Mouse (Mus musculus) lung, postnatal 0 days (tissue): ENCODE measurements around the gene Lce1f. TPM values are rescaled to one million over a fixed set of nuclear protein-coding genes. Genes with fewer than 3 reads are reported as not detected.
"Not testable (repeated sequence)": the region's sequence is repeated elsewhere in the genome, so short reads cannot be mapped to it uniquely, and the experiment has no call there.

Experiments used
- ATAC-seq: fragments of 200-750 bp; cut with Nextera tagmentation; 2 replicates; pipeline ENCODE4 v1.8.0; 2017; ENCODE audit warnings: moderate library complexity
- DNase-seq: peaks from one replicate; pipeline ENCODE4 v3.0.0-alpha.2; 2016; ENCODE audit warnings: low spot score
- H3K27ac ChIP-seq: fragments of 300-500 bp; sonication (generic); 2 replicates; pipeline ENCODE4 v1.5.1; 2014; ENCODE audit warnings: antibody characterized with exemption, mild to moderate bottlenecking, low read length, mixed read lengths
- H3K27me3 ChIP-seq: fragments of 300-500 bp; sonication (generic); replicated peaks from 2 replicates; pipeline ENCODE4 v1.6.1; 2014; ENCODE audit warnings: low read length, mixed read lengths; ENCODE audit not compliant: insufficient read depth
- H3K36me3 ChIP-seq: fragments of 300-500 bp; sonication (generic); 2 replicates; pipeline ENCODE4 v1.6.1; 2014; ENCODE audit warnings: low read length, mixed read lengths; ENCODE audit not compliant: insufficient read depth
- H3K4me1 ChIP-seq: fragments of 300-500 bp; sonication (generic); 2 replicates; pipeline ENCODE4 v1.6.1; 2014; ENCODE audit warnings: antibody characterized with exemption, low read depth, low read length, mixed read lengths; ENCODE audit not compliant: insufficient read depth
- H3K4me2 ChIP-seq: fragments of 300-500 bp; sonication (generic); replicated peaks from 2 replicates; pipeline ENCODE4 v1.6.1; 2014; ENCODE audit warnings: low read depth, mild to moderate bottlenecking, low read length, moderate library complexity, mixed read lengths
- H3K4me3 ChIP-seq: fragments of 300-500 bp; sonication (generic); 2 replicates; pipeline ENCODE4 v1.5.1; 2014; ENCODE audit warnings: low read depth, low read length
- H3K9ac ChIP-seq: fragments of 300-500 bp; sonication (generic); replicated peaks from 2 replicates; pipeline ENCODE4 v1.6.1; 2014; ENCODE audit warnings: low read depth, mild to moderate bottlenecking
- H3K9me3 ChIP-seq: fragments of 300-500 bp; sonication (generic); 2 replicates; pipeline ENCODE4 v1.6.1; 2016; ENCODE audit warnings: low read length, mixed read lengths
- CTCF ChIP-seq: IDR thresholded peaks from 2 replicates; pipeline ENCODE4 v1.5.1; 2016; ENCODE audit warnings: antibody characterized with exemption, mild to moderate bottlenecking
- EP300 ChIP-seq: IDR thresholded peaks from 2 replicates; pipeline ENCODE4 v1.6.1; 2016; ENCODE audit warnings: antibody characterized with exemption, mild to moderate bottlenecking, control low read depth
- WGBS: fragments of 180-500 bp; shearing (Covaris S2); extraction: QIAGEN DNeasy Blood & Tissue Kit; methylation state at CpG from one replicate; pipeline ENCODE4 v1.1.7; 2014; 5-methylcytosine and 5-hydroxymethylcytosine counted together
- polyA plus RNA-seq: library from polyadenylated mRNA; unstranded; fragments of >200 nt; fragmentation: Nextera tagmentation; extraction: Ambion mirVana; gene quantifications from 2 replicates; pipeline ENCODE4 v1.2.1, GENCODE M21; 2015

The Lce1f gene
- polyA plus RNA-seq, 1 experiment from 2014 or later = not detected

DNA sequence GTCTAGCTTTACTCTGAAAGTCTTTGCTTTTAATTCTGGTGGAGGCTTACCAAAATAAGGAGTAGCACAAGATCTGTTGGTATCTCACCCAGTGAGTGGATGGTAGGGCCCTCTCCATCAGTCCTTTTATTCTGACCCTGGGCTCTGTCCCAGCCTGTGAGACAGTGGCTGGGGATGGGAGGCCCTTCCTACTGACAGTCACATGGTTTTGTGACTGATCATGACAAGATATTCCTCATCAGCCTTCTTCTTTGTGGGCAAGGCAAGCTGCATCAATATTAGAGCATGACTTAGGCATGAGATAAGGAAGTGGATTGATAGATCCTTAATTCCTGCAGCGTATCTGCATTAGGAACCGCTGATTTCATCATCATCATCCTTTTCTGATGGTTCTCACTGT, 11.2 kb downstream of the Lce1f start, which contains the start of gene Lce1e:
TSS of gene Lce1e (minus strand) at position 101 of the 400 bp plus-strand sequence.
- no peak within 1 kb of the TSS for H3K9ac ChIP-seq
- no peak for TF ChIP-seq EP300
- no peak within 1 kb of the TSS for H3K4me2 ChIP-seq
- WGBS = 74% methylated on average over 2 of the region's 2 CpGs
- no peak for DNase-seq
- ATAC-seq = no peak
- no peaks in the 10 kb centered on the region for H3K27me3 ChIP-seq
- no peaks in the 10 kb centered on the region for H3K4me1 ChIP-seq
- no peaks in the 10 kb centered on the region for H3K36me3 ChIP-seq
- no peak within 1 kb of the TSS for H3K4me3 ChIP-seq
- H3K27ac ChIP-seq = no peak within 1 kb of the TSS
- no peaks in the 10 kb centered on the region for H3K9me3 ChIP-seq

- Histone ChIP-seq H3K9me3 (no peaks in the 10 kb centered on the region), H3K4me1 (no peaks in the 10 kb centered on the region), H3K36me3 (no peaks in the 10 kb centered on the region), H3K27ac (no peak overlapping the region), H3K9ac (no peak overlapping the region), H3K4me3 (no peak overlapping the region), H3K4me2 (no peak overlapping the region), H3K27me3 (no peaks in the 10 kb centered on the region)
- TF ChIP-seq EP300 (no peak), CTCF (no peak)
- ATAC-seq (no peak), DNase-seq (no peak)
- 22% methylated on average over 1 of the region's 1 CpGs for WGBS
Observed at GRCm38 (mm10) chr3:92694613-92695012, 25.5 kb downstream of the Lce1f start.

- Histone ChIP-seq H3K27ac (no peak overlapping the region), H3K36me3 (no peaks in the 10 kb centered on the region), H3K4me2 (no peak overlapping the region), H3K4me3 (no peak overlapping the region), H3K9ac (no peak overlapping the region), H3K9me3 (no peaks in the 10 kb centered on the region), H3K27me3 (no peaks in the 10 kb centered on the region), H3K4me1 (no peaks in the 10 kb centered on the region)
- ATAC-seq (no peak), DNase-seq (no peak)
- no peak for TF ChIP-seq CTCF
- no peak for TF ChIP-seq EP300
Observed at GRCm38 (mm10) chr3:92691688-92692087, 28.5 kb downstream of the Lce1f start.

DNA sequence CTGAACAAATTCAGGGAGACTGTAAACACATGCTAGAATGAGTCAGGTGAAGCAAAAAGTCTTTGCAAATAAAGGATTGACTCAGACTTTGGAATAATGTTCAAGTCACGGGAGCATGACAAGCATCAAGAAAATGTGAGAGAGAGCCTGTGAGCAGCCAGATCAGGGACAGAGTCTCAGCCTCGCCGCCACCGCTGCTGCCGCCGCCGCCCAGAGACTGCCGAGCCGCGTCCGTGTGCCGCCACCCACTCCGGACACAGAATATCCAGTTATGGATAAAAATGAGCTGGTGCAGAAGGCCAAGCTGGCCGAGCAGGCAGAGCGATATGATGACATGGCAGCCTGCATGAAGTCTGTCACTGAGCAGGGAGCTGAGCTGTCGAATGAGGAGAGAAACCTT, 31.0 kb downstream of the Lce1f start:
- H3K9me3 ChIP-seq, H3K9ac ChIP-seq, H3K36me3 ChIP-seq, H3K27me3 ChIP-seq, H3K4me2 ChIP-seq, H3K27ac ChIP-seq, DNase-seq, ATAC-seq, H3K4me3 ChIP-seq, H3K4me1 ChIP-seq: not testable (repeated sequence)
- 50% methylated on average over 16 of the region's 16 CpGs for WGBS

DNA sequence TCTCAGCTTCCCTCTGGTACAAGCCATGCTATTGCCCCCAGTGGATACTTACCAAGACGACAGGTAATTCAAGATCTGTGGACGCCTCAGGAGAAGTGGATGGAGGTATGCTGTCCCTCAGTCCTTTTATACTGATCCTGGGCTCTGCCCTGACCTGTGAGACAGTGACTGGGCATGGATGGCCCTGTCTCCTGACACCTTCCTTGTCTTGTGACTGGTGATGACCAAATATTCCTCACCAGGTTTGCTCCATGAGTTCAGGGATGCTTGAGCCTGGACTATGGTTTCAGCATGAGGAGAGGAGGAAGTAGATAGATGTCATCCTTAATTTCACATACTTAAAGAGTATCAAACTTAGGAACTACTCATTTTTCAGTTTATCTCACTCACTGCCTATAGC, 33.0 kb downstream of the Lce1f start, which contains the start of gene Lce1d:
TSS of gene Lce1d (minus strand) at position 101 of the 400 bp plus-strand sequence.
- WGBS = 48% methylated on average over 2 of the region's 2 CpGs

DNA sequence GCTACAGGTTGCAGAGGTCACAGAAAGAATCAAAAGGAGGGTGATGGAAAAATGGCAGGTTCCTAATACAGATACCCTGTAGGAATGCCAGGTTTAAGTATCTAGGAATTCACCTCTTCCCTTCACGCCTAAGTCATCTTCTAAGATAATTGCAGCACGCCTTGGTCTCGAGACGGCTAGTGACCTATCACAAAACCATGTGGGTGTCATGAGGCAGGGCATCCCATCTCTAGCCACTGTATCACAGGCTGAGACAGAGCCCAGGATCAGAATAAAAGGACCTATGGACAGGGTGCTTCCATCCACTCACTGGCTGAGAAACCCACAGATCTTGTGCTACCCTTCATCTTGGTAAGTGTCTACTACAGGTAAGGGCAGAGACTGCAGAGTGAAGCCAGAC, 41.2 kb downstream of the Lce1f start, which contains the start of gene Lce1c:
TSS of gene Lce1c (plus strand) at position 301 of the 400 bp plus-strand sequence.
- Histone ChIP-seq H3K4me3 (no peak within 1 kb of the TSS), H3K4me1 (no peaks in the 10 kb centered on the region)
- 86% methylated on average over 4 of the region's 4 CpGs for WGBS

More for the DNA sequence above, 33.0 kb downstream of the Lce1f start, which contains the start of gene Lce1d:
- Histone ChIP-seq H3K27me3 (no peaks in the 10 kb centered on the region), H3K4me3 (no peak within 1 kb of the TSS), H3K36me3 (no peaks in the 10 kb centered on the region), H3K9me3 (no peaks in the 10 kb centered on the region), H3K9ac (no peak within 1 kb of the TSS), H3K4me1 (no peaks in the 10 kb centered on the region), H3K27ac (no peak within 1 kb of the TSS), H3K4me2 (no peak within 1 kb of the TSS)
- TF ChIP-seq EP300 = no peak
- no peak for TF ChIP-seq CTCF
- ATAC-seq (no peak), DNase-seq (no peak)

DNA sequence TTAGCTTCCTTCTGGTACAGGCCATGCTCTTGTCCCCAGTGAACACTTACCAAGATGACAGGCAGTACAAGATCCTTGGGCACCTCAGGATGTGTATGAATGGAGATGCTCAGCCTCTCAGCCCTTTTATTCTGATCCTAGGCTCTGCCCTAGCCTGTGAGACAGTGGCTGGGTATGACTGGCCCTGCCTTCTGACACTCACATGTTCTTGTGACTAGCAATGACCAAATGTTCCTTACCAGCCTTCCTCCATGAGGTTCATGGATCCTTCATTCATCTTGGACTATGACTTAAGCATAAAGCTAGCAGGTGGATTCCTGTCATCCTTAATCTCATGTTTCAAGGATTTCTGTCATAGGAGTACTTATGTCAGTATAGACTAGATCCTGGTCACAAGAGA, 49.9 kb downstream of the Lce1f start, which contains the start of gene Lce1a2:
TSS of gene Lce1a2 (minus strand) at position 101 of the 400 bp plus-strand sequence.
- DNase-seq (no peak), ATAC-seq (no peak)
- Histone ChIP-seq H3K4me1 (no peaks in the 10 kb centered on the region), H3K36me3 (no peaks in the 10 kb centered on the region), H3K9ac (no peak within 1 kb of the TSS), H3K27me3 (no peaks in the 10 kb centered on the region), H3K4me3 (no peak within 1 kb of the TSS), H3K4me2 (no peak within 1 kb of the TSS), H3K27ac (no peak within 1 kb of the TSS), H3K9me3 (no peaks in the 10 kb centered on the region)
- TF ChIP-seq CTCF (no peak), EP300 (no peak)

More for the DNA sequence above, 41.2 kb downstream of the Lce1f start, which contains the start of gene Lce1c:
- Histone ChIP-seq H3K9ac (no peak within 1 kb of the TSS), H3K4me2 (no peak within 1 kb of the TSS), H3K27ac (no peak within 1 kb of the TSS), H3K27me3 (no peaks in the 10 kb centered on the region), H3K9me3 (no peaks in the 10 kb centered on the region), H3K36me3 (no peaks in the 10 kb centered on the region)
- ATAC-seq = no peak
- no peak for DNase-seq
- TF ChIP-seq CTCF (no peak), EP300 (no peak)

Other genes with a start within 250 kb of the Lce1f start
- gene Sprr1a, start 234.5 kb downstream of the Lce1f start, polyA plus RNA-seq = 2.0 and 2.7 TPM in 2 replicates
- gene Sprr4, start 219.9 kb downstream of the Lce1f start, polyA plus RNA-seq = not detected in 2 replicates
- not detected in 2 replicates for gene 2310046K23Rik, start 185.8 kb downstream of the Lce1f start, polyA plus RNA-seq
- gene Ivl, start 146.6 kb downstream of the Lce1f start, polyA plus RNA-seq = 2.2 and 3.4 TPM in 2 replicates
- not detected in 2 replicates for gene Smcp, start 131.4 kb downstream of the Lce1f start, polyA plus RNA-seq
- not detected in 2 replicates for gene 2210017I01Rik, start 112.9 kb downstream of the Lce1f start, polyA plus RNA-seq
- not detected in 2 replicates for gene Lce6a, start 98.7 kb downstream of the Lce1f start, polyA plus RNA-seq
- gene Lce1a1, start 72.0 kb downstream of the Lce1f start, polyA plus RNA-seq = 0.27 TPM in 1 of 2 replicates, not detected in the other
- gene Lce1b, start 63.4 kb downstream of the Lce1f start, polyA plus RNA-seq = not detected in 2 replicates
- not detected in 2 replicates for gene Lce1a2, start 50.0 kb downstream of the Lce1f start, polyA plus RNA-seq
- not detected in 2 replicates for gene Lce1c, start 41.1 kb downstream of the Lce1f start, polyA plus RNA-seq
- not detected in 2 replicates for gene Lce1d, start 33.1 kb downstream of the Lce1f start, polyA plus RNA-seq
- gene Lce1e, start 11.3 kb downstream of the Lce1f start, polyA plus RNA-seq = not detected in 2 replicates
- gene Gm38119, start 18.7 kb upstream of the Lce1f start, polyA plus RNA-seq = not detected in 2 replicates
- gene Lce1g, start 32.0 kb upstream of the Lce1f start, polyA plus RNA-seq = not detected in 2 replicates
- gene Lce1h, start 44.7 kb upstream of the Lce1f start, polyA plus RNA-seq = not detected in 2 replicates
- not detected in 2 replicates for gene Lce1i, start 58.5 kb upstream of the Lce1f start, polyA plus RNA-seq
- gene Lce1j, start 70.2 kb upstream of the Lce1f start, polyA plus RNA-seq = not detected in 2 replicates
- gene Lce1k, start 87.5 kb upstream of the Lce1f start, polyA plus RNA-seq = not detected in 2 replicates
- not detected in 2 replicates for gene Kprp, start 106.9 kb upstream of the Lce1f start, polyA plus RNA-seq
- not detected in 2 replicates for gene Lce1l, start 130.9 kb upstream of the Lce1f start, polyA plus RNA-seq
- gene 2310050C09Rik, start 149.9 kb upstream of the Lce1f start, polyA plus RNA-seq = not detected in 2 replicates
- gene Lce3a, start 205.9 kb upstream of the Lce1f start, polyA plus RNA-seq = not detected in 2 replicates
- gene Lce3b, start 212.6 kb upstream of the Lce1f start, polyA plus RNA-seq = not detected in 2 replicates
- gene Lce3c, start 224.1 kb upstream of the Lce1f start, polyA plus RNA-seq = not detected in 2 replicates
- gene Lce3d, start 237.0 kb upstream of the Lce1f start, polyA plus RNA-seq = not detected in 2 replicates
- not detected in 2 replicates for gene Lce3e, start 246.7 kb upstream of the Lce1f start, polyA plus RNA-seq